Mouse (Mus musculus) heart, embryonic 16.5 days (tissue): ENCODE data around the gene 9930021J03Rik. TPM values are rescaled to one million over a fixed set of nuclear protein-coding genes. Genes with fewer than 3 reads are reported as not detected.

Source experiments
- ATAC-seq: fragments of 200-750 bp; cut with Nextera tagmentation; replicated peaks from 2 replicates; pipeline ENCODE4 v1.8.0; 2017; ENCODE audit warnings: moderate number of reproducible peaks; ENCODE audit not compliant: insufficient read depth, low FRiP score; ENCODE audit errors: extremely low read depth
- H3K27ac ChIP-seq: fragments of 300-500 bp; sonication (generic); 2 replicates; pipeline ENCODE4 v1.5.1; 2014; ENCODE audit warnings: mild to moderate bottlenecking, low read length, control low read depth, moderate library complexity
- H3K27me3 ChIP-seq: fragments of 300-500 bp; sonication (generic); 2 replicates; pipeline ENCODE4 v1.6.1; 2014; ENCODE audit warnings: low read length, mixed read lengths; ENCODE audit not compliant: control insufficient read depth, insufficient read depth
- H3K36me3 ChIP-seq: fragments of 300-500 bp; sonication (generic); 2 replicates; pipeline ENCODE4 v1.6.1; 2014; ENCODE audit not compliant: control insufficient read depth, insufficient read depth
- H3K4me1 ChIP-seq: fragments of 300-500 bp; sonication (generic); 2 replicates; pipeline ENCODE4 v1.6.1; 2014; ENCODE audit warnings: low read length, mixed read lengths; ENCODE audit not compliant: control insufficient read depth, insufficient read depth
- H3K4me2 ChIP-seq: fragments of 300-500 bp; sonication (generic); 2 replicates; pipeline ENCODE4 v1.6.1; 2014; ENCODE audit warnings: low read depth, mild to moderate bottlenecking, control low read depth, low read length
- H3K4me3 ChIP-seq: fragments of 300-500 bp; sonication (generic); 2 replicates; pipeline ENCODE4 v1.5.1; 2014; ENCODE audit warnings: mild to moderate bottlenecking, control low read depth, low read length
- H3K9ac ChIP-seq: fragments of 300-500 bp; sonication (generic); 2 replicates; pipeline ENCODE4 v1.6.1; 2014; ENCODE audit warnings: low read length, control low read depth
- H3K9me3 ChIP-seq: fragments of 300-500 bp; sonication (generic); replicated peaks from 2 replicates; pipeline ENCODE4 v1.6.1; 2016; ENCODE audit warnings: low read length; ENCODE audit not compliant: control insufficient read depth
- WGBS: fragments of 180-500 bp; shearing (Covaris S2); extraction: QIAGEN DNeasy Blood & Tissue Kit; methylation state at CpG from one replicate; pipeline ENCODE4 v1.1.7; 2014; 5-methylcytosine and 5-hydroxymethylcytosine counted together
- polyA plus RNA-seq: library from polyadenylated mRNA; unstranded; fragments of >200 nt; fragmentation: Nextera tagmentation; extraction: Ambion mirVana; gene quantifications from 2 replicates; pipeline ENCODE4 v1.2.1, GENCODE M21; 2015

The 9930021J03Rik gene
- polyA plus RNA-seq, 1 experiment from 2014 or later, result 2.8 TPM

DNA sequence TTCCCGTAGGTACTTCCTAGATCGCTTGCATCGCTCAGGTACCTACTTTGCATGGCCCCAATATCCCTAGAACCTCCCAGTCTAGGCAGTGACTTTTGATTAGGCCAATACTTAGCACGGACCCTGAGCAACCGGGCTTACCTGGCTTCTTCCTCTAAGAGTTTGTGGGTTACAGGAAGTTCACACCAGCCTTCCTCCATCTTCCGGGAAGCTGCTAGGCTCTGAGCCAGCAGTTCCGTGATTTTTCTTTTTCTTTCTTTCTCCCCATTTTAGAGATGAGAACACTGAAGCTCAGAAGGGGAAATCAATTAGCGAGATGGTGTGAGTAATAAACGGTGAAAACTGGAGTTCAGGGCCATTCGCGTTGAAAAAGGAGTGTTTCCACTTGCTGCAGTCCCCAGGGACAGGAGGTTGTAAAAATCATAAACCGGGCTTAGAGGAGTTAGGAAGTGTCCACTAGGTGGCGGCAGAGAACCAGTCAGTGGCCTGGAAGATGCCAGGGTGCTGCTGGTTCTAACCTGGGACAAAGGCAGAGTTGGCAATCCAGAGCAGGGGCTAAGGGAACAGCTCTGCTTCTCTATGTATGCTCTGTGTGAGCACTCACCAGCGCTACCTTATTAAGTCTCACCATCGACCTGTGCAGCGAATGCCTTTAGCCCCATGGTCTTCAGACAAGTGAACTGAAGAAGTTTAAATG is 121.8 kb downstream of the 9930021J03Rik start:
- H3K4me2 ChIP-seq, result no peak overlapping the region
- WGBS, result 51% methylated on average over 16 of the region's 16 CpGs
- H3K9me3 ChIP-seq, result peaks cover 10% of the 10 kb centered on the region; the same call in 1 of the 2 replicates
- no peak for ATAC-seq
- no peak overlapping the region for H3K27ac ChIP-seq
- no peaks in the 10 kb centered on the region for H3K4me1 ChIP-seq
- H3K4me3 ChIP-seq, result no peak overlapping the region
- no peak overlapping the region for H3K9ac ChIP-seq
- no peaks in the 10 kb centered on the region for H3K27me3 ChIP-seq
- H3K36me3 ChIP-seq, result no peaks in the 10 kb centered on the region

GRCm38 (mm10) chr19:29680182-29681152 is 125.3 kb downstream of the 9930021J03Rik start:
- H3K9ac ChIP-seq, result no peak overlapping the region
- H3K27ac ChIP-seq, result no peak overlapping the region
- no peaks in the 10 kb centered on the region for H3K36me3 ChIP-seq
- no peak for ATAC-seq
- H3K9me3 ChIP-seq, result peaks cover 9% of the 10 kb centered on the region; the same call in 1 of the 2 replicates
- 46% methylated on average over 13 of the region's 13 CpGs for WGBS
- H3K4me2 ChIP-seq, result no peak overlapping the region
- H3K4me3 ChIP-seq, result no peak overlapping the region
- no peaks in the 10 kb centered on the region for H3K4me1 ChIP-seq
- H3K27me3 ChIP-seq, result peaks cover 4% of the 10 kb centered on the region; the same call in 1 of the 2 replicates

DNA sequence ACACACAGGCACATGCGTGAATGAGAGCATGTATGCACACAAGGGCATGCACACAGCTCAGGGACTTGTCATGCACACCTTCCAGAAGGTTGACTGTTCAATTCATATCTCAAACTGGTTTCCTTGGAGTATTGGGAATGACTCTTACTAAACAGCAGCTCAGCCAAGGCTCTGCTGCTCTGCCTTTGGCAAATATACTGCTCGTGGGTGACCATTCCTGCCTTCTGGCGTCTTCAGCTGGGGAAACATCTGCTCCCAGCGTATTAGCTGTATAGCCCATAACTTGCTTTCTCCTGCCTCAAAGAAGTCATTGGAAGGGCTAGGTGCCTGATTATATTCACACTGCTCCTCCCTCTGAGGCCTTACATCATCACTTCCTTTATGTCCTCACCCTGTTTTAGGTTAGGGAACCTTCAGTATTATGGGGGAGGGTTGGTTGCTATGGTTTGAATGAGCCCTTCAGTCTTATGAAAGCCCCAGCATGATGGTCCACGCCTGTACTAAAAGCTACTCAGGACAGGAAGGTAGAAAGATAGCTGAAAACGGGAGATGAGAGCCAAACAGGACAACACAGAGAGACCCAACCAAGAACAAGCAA is 127.5 kb downstream of the 9930021J03Rik start:
- ATAC-seq, result no peak
- Histone ChIP-seq H3K36me3 (no peaks in the 10 kb centered on the region), H3K4me3 (no peak overlapping the region), H3K9ac (no peak overlapping the region), H3K4me2 (no peak overlapping the region), H3K9me3 (no peaks in the 10 kb centered on the region; the same call in 1 of the 2 replicates), H3K4me1 (no peaks in the 10 kb centered on the region), H3K27ac (no peak overlapping the region), H3K27me3 (peaks cover 10% of the 10 kb centered on the region; the same call in 1 of the 2 replicates)
- WGBS, result 74% methylated on average over 6 of the region's 6 CpGs

DNA sequence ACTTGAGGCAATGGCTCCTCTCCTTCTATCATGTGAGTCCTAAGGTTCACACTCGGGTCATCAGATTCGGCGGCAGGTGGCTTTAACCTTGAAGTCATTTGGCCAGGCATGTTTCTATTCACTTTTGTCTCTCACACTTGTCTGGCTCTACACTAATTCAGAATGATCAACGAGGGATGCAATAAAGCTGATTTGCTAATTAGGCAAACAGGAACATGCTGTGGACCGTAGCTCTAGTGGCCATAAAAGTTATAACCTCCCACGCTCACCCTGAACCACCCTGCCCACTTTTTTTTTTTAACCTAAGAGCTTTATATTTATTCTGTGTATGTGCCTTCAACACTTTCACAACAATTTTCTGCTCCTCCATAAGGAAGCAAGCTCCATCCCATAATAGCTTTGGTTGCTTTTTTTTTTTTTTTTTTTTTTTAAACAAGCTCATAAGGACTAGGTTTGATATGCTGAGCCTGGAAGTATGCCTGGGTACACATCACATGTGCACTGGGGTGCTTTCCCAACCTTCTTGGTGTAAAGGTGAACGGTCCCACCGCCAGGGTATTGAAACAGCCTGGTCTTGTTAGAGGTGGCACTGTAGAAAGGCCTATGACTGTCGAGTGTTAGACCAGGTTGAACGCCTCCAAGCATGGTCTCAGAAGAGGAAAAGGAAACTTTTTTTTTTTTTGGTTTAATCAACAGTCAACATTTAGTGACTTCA is 129.2 kb downstream of the 9930021J03Rik start:
- WGBS, result 86% methylated on average over 10 of the region's 10 CpGs
- no peak for ATAC-seq
- H3K27me3 ChIP-seq, result peaks cover 10% of the 10 kb centered on the region; the same call in 1 of the 2 replicates

DNA sequence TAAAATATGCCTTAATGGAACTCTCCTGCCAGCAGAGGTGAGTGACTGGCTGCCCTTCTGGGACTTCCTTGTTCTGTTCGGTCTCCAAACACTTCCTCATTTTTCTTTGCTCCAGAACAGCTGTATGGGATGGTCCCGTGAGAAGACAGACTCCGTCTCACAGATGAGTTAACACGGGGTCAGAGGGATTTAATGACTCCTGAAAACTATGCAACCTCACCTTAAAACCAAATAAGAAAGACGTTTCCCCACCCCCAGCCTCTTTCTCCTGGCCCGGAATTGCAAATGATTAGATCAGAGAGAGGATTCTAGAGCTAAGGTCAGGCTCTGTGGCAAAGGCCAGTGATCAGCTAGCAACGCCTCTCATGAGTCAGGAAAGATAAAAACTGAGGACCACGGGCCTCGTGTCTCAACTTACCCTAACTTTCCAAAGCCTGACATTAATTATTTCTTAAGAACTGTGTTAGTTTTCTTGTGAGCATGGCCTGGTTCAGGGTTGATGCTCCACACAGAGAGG is 130.2 kb downstream of the 9930021J03Rik start:
- ATAC-seq, result no peak
- H3K4me2 ChIP-seq, result no peak overlapping the region
- H3K27me3 ChIP-seq, result peaks cover 10% of the 10 kb centered on the region; the same call in 1 of the 2 replicates

More for the DNA sequence above, 129.2 kb downstream of the 9930021J03Rik start:
- Histone ChIP-seq H3K9me3 (no peaks in the 10 kb centered on the region; the same call in 1 of the 2 replicates), H3K9ac (no peak overlapping the region), H3K4me2 (no peak overlapping the region), H3K27ac (no peak overlapping the region), H3K4me1 (no peaks in the 10 kb centered on the region), H3K4me3 (no peak overlapping the region), H3K36me3 (no peaks in the 10 kb centered on the region)

DNA sequence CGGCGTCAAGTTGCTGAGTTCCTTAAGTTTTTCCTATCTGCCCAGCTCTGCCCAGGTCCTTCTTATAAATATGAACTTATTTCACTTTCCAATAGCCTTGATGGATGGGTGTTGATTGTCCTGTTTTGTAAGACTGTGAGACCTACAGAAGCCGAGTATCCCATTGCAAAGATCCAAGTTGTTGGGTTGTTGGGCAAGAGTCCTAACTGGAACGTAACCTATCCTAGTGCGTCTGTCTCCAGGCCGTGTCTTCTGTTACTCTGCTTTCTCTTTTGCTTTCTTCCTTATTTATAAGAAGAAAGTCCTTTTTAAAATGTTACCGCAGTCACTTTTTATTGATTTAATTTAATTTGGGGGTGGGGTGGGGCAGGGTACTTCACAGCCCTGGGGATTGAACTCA is 130.8 kb downstream of the 9930021J03Rik start:
- Histone ChIP-seq H3K27ac (no peak overlapping the region), H3K4me1 (no peaks in the 10 kb centered on the region), H3K36me3 (no peaks in the 10 kb centered on the region), H3K9ac (no peak overlapping the region), H3K9me3 (no peaks in the 10 kb centered on the region), H3K4me2 (no peak overlapping the region), H3K4me3 (no peak overlapping the region), H3K27me3 (peaks cover 10% of the 10 kb centered on the region; the same call in 1 of the 2 replicates)
- no peak for ATAC-seq
- 91% methylated on average over 7 of the region's 7 CpGs for WGBS

More for the DNA sequence above, 130.2 kb downstream of the 9930021J03Rik start:
- WGBS, result 49% methylated on average over 9 of the region's 9 CpGs
- Histone ChIP-seq H3K27ac (no peak overlapping the region), H3K36me3 (no peaks in the 10 kb centered on the region), H3K9ac (no peak overlapping the region), H3K4me1 (no peaks in the 10 kb centered on the region), H3K9me3 (no peaks in the 10 kb centered on the region), H3K4me3 (no peak overlapping the region)

DNA sequence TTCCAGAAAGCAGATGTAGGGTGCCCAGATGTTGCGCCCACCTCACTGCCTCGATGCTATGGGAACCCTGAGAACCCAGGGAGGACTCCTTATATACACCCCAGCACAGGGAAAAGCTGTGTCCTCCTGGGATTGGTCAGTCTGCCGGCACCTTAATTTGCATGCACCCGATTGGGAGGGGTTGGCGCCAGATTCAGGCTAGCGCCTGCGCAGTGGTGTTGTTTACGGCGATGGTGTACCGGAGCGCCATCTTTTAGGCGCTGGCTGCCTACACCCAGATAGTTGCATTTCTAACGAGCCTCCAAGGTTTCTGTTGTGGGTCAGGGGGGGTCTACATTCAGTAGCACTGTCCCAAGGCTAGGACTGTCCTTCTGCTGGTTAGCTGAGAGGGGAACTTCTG is 133.1 kb downstream of the 9930021J03Rik start:
- WGBS, result 95% methylated on average over 13 of the region's 13 CpGs
- H3K9me3 ChIP-seq, result no peaks in the 10 kb centered on the region
- no peaks in the 10 kb centered on the region for H3K4me1 ChIP-seq
- H3K4me3 ChIP-seq, result no peak overlapping the region
- no peak overlapping the region for H3K4me2 ChIP-seq
- H3K9ac ChIP-seq, result no peak overlapping the region
- H3K27me3 ChIP-seq, result peaks cover 10% of the 10 kb centered on the region; the same call in 1 of the 2 replicates
- ATAC-seq, result no peak
- no peak overlapping the region for H3K27ac ChIP-seq
- no peaks in the 10 kb centered on the region for H3K36me3 ChIP-seq

DNA sequence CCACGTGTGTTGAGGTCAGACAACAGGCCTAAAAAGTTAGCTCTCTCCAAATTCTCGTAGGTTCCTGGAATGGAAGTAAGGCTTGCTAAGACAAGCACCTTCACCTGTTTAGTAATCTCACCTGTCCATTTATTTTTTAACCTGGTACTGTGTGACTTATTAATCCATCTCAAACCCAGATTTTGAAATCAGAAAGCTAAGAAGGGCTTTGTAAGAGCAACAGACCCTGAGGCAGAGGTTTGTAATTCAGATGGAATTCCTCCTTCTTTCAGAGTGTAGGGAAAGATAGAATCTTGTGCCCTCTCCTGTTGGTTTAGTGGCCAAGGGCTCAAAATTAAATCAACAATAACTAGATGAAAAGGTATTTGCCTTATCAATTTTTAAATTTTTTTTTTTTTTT is 134.6 kb downstream of the 9930021J03Rik start:
- Histone ChIP-seq H3K36me3 (no peaks in the 10 kb centered on the region), H3K9me3 (no peaks in the 10 kb centered on the region), H3K27me3 (peaks cover 10% of the 10 kb centered on the region; the same call in 1 of the 2 replicates), H3K4me2 (no peak overlapping the region), H3K4me3 (no peak overlapping the region), H3K4me1 (peaks cover 3% of the 10 kb centered on the region; the same call in 1 of the 2 replicates), H3K9ac (no peak overlapping the region), H3K27ac (no peak overlapping the region)
- WGBS, result 83% methylated on average over 2 of the region's 2 CpGs
- no peak for ATAC-seq
